Mouse (Mus musculus) ZHBTc4 (cell line): ENCODE data around the gene Gm15517.

Experiments
- DNase-seq: peaks from one replicate; pipeline ENCODE4 v3.0.0-alpha.2; 2011; ENCODE audit warnings: low read depth, low spot score

Gm15517 gene

DNA sequence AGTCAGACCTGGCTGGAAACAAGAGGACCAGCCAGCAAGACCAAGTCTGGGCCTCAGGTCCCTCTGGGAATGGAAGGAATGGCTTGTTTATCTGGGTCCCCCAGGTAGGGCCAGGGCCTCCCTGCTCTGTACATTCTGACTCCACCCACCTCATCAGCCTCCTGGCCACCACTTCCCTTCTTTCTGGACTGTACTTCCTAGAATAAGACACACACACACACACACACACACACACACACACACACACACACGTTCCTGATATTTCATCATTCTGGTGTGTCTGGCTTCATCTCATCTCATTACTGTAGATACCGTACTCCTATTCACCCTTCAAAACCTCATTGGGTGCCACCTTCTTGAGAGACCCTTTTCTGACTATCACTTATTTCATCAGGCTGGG is 8.2 kb downstream of the Gm15517 start:
- no peak for DNase-seq

DNA sequence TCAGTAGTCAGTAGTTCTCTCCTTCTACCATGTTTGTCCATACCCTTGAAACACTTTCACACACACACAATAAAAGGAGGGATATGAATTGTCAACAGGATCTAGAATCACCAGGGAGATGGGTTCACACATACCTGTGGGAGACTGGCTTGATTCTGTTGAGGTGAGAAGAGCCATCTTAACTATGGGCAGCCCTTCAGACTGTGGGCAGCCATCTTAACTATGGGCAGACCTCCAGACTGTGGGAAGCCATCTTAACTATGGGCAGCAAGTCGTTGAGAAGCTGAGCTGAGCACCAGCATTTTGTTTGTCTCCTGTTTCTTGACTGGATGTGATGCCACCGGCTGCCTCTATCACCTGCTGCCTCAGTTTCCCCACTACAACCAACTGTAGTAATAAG is 10.1 kb downstream of the Gm15517 start:
- DNase-seq, result peak; percentile 78

DNA sequence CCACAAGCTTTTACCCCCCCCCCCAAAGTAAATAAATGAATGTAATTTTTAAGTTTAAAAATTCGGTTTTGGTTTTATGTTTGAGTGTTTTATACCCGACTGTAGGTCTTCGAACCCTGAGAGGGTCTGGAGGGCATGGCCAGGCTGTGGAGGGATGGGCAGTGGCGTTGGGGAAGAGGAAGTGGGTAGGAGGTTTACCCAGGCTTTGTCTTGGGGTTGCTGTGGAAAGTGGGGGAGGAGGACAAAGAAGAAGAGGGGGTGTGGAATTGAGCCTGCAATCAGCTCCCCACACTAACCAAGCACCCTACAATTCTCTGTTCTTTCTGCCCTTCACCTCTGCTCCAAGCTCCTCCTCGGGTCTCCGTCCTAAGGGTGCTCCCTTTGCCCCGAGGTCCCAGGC is 11.3 kb downstream of the Gm15517 start:
- DNase-seq, result no peak

DNA sequence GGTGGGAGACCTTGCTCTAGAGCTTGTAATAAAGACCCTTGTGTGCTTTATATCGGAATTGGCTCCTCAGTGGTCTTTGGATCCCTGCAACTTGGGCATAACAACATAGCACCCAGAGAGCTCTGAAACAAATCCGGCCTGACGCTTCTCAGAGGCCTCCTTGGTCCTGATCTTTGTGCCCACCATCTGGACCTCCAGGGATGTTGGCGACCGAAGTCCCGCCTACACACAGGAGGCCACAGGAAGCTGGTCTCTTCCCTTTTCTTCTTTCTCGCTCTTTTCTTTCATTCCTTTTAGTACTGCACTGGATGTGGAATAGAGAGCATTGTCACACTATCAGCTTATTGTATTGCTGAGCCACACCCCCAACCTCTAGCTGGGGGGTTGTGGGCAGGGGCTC is 12.2 kb downstream of the Gm15517 start:
- DNase-seq, result no peak

DNA sequence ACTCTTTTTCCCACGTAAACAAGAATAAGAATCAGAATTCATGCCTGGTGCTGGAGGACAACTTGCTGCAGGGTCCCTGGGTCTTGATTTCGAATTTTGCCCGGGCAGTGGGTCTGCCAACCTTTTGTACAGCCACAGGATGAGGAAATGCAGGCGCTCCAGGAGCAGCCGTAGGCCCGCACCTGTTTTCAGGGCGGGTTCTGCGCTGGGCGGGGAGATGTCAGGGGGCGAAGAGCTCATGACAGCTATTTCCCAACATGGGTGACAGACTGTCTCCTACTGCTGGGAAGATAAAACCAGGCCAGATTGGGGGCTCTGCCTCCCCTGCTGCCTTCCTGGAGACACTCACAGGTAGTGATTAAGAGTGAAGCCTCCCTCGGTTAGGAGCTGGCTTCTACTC is 12.8 kb downstream of the Gm15517 start:
- peak; percentile 52 for DNase-seq

DNA sequence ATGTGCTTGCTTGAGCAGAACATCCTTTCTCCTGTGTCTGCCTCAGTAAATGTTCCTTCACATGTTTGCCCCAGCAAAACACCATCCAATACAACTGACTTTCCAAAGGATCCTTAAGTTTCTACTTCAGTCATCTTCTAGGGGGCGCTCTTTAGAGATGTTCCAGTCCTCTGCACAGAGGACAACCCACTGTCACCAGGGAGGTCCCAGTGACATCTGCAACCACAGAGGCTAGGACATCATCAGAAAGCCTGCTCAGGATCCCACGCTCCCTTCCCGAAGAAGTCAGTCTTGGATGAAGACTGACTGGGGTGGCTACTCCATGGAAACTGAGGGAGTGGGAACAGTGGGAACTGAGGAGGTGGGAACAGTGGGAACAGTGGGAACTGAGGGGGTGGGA is 14.3 kb downstream of the Gm15517 start:
- peak; percentile 71 for DNase-seq

DNA sequence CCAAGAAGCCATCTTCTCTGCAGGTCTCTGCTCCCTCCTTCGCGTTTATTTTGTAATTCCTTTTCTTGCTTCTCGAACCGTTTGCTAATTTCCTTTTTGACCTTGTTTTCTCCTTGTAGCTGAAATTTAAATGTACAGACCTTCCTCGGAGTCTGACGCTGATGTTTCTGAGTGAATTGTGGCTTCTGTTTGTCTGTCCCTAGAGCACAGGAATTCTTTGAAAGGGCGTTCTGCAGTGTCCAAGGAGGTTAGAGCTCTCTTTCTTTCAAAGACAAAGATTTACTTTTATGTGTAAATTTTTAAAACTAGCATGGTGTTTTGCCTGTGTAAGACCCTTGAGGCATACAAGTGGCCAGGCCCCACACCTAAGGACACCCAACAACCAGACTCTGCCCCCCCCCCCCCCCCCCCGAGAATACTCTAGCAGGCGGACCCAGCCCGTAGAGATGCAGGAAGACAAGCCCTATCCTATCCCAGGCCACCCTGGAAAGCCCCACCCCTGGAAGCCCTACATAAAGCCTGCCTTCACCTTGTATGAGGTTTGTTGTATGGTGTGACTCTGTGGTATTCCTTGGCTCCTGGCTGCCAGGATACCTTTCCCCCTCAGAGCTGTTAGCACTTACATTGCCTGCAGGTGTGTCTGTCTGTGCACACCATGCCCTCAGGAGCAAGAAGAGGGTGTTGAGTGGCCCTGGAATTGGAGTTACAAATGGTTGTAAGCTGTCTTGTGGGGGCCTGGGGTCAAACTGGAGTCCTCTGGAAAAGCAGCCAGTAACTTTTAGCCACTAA is 15.4 kb downstream of the Gm15517 start:
- DNase-seq, result peak; percentile 95

DNA sequence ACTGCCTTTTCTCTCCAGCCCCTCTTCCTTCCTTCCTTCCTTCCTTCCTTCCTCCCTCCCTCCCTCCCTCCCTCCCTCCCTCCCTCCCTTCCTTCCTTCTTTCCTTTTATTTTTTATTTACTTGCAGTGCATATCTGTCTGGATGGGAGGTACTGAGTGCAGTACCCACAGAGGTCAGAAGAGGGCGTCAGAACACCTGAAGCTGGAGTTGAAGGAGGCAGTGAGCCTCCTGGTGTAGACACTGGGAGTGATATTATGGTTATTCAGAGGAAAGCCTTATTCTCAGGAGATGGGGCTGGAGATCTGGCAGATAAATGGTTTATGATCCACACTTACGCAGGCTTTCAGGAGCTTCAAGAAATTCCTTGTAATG is 16.0 kb downstream of the Gm15517 start:
- peak; percentile 88 for DNase-seq

DNA sequence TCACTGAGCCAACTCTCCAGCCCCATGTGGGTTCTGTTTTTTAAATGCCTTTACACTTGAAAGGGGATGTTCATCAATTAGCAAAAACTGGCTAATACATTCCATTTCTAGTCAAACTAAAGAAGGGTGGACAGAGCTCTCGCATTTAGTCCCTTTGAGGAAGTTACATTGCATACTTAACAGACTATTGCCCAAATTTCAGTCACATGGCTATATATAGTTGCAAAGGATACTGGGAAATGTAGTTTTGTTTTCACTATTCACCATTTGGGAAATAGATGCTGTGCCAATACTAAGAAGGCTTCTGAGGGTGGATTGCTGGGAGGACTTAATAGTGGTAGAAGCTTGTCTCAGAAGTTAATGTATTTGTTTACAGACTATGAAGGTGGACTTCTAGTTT is 19.7 kb downstream of the Gm15517 start:
- no peak for DNase-seq

DNA sequence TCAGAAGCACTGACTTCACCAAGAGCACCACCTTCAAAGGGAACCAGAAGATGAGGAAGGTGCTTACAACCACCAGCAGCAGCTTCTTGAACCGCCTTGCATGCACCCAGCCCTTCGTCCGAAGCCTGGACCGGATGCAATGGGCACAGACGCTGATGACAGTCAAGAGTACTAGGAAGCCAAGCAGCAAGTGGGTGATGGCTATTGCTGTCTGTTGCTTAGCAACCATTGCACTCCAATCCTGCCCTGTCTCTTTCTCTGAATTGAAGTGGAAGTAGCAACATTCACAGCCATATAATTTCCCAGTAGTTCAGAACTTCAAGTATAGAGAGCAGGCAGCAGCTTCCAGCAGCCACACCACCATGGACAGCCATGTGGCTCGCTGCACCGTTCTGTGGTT is 20.3 kb downstream of the Gm15517 start:
- no peak for DNase-seq

DNA sequence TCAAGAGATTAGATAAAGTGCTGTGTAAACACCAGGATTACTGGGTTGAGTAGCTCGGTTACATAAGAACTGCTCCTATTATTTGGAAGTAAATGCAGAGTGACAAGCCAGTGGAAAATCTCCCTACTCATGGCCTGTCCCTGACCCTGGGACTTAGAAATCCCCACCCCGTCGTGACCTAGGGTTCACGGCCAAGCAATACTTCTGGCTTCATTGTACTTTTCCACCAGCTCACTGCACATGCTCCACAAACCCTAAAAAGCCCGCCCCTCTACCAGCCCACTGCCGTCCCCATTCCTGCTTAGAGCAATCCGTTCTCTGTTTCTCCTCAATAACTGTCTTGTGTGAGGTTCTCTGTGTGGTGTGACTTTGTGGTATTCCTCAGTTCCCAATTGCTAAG is 26.5 kb downstream of the Gm15517 start:
- no peak for DNase-seq

DNA sequence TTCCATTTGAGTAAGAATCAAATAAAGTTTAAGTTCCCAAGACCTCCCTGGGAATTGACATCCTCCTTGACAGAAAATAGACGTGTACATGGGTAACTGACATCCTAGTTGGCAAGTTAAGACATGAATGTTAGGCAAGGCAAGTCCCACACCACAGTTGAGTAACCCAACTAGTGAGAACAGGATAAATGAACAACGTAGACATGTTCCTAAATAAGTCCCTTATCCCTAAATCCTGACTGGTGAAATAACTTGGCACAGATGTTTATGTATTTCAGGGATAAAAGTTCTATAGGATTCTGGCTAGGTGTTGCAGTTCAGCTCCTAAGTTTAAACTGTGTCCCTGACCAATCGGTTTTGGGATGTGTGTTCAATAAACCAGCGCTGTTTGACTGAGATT is 29.7 kb downstream of the Gm15517 start:
- DNase-seq, result no peak

DNA sequence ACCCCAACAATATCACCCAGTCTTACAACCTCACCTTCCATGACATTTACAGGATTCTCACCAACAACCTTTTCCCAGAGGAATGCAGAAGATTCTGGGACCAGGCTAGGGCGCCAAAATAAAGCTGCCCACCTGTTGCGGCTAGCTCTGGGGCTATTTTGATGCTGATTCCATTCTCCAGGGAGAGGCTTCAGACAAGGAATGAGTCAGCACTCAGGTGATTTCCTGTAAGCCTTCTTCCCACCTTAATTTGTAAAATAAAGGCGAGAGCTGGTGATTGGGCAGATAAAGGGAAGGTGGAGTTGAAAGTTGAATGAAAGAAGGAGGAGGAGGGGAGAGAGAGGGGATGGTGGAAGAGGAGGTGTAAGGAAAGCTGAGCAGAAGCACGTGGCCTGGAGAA is 30.2 kb downstream of the Gm15517 start:
- DNase-seq, result peak; percentile 81

DNA sequence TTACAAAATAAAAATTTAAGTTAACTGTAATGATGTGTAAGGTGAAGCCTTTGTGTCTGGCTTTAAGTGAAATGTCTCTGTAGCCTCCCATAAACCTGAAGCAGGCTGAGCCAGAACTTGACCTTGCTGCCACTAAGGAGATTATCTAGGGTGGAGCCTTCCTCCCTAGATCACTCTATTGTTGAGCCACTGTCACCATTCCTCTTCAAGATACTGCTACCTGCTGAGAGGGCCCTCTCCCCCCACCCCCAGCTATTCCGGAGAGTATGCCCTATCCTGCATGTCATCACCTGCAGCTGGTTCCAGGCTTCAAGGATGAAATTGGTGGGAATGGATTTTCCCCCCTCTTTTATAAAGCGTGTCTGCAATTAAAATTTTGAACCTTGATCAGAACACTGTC is 36.3 kb downstream of the Gm15517 start:
- peak; percentile 81 for DNase-seq

DNA sequence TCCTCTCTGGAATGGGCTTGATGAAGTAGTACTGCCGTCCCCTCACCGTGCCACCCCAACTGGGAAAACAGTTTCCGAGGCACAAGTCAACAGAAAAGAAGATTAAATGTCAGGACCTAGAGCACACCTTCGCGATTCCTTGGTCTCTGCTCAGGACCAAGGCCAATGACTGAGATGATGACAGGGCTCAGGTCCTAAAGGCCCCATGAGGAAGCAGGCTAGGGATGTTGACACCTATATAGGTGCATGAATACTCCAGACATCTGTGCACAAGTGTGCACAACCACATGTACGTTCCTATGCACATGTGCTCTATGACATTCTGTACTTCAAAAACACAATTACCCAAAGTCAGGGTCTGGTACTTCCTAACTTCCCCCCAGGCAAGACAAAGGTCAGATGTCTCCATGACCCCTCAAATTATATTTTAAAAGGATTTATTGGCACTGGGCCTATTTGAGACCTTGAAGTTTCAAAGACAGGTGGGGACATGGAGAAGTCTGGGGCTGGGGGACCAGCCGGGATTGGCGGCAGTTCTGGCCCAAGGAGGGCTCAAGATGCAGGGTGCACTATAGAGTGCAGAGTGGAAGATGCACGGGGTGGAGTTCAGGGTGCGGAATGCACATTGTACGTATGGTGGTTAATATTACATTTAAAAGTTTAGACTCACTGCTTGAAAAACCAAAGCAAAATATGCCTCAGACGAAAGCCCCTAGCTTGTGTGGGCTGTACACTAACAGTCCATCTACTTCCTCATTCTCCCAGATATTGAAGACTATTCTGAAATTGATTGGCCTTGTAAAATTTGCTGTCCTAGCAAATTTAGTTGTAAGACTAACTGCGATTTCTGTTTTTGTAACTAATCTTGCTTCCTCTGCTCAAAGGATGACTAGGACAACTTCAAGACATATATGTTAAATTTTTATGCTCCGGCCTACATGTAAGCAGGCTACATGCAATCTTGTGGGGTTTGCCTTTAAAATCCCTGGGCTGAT is 42.4 kb downstream of the Gm15517 start:
- no peak for DNase-seq

DNA sequence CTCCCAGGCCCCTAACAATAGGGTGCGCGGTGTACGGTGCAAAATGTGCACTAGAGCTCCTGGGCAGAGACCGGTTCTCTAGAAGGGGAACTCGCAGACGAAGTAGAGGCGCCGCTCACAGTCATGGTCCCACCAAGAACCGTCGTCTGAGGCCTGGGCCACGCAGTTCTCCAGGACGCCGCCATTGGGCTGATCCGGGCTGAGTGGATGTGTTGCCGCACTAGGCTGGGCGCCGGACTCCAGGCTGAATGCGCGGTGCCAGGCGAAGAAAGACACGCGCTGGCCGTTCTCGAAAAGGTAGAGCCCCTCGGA is 43.2 kb downstream of the Gm15517 start:
- no peak for DNase-seq

DNA sequence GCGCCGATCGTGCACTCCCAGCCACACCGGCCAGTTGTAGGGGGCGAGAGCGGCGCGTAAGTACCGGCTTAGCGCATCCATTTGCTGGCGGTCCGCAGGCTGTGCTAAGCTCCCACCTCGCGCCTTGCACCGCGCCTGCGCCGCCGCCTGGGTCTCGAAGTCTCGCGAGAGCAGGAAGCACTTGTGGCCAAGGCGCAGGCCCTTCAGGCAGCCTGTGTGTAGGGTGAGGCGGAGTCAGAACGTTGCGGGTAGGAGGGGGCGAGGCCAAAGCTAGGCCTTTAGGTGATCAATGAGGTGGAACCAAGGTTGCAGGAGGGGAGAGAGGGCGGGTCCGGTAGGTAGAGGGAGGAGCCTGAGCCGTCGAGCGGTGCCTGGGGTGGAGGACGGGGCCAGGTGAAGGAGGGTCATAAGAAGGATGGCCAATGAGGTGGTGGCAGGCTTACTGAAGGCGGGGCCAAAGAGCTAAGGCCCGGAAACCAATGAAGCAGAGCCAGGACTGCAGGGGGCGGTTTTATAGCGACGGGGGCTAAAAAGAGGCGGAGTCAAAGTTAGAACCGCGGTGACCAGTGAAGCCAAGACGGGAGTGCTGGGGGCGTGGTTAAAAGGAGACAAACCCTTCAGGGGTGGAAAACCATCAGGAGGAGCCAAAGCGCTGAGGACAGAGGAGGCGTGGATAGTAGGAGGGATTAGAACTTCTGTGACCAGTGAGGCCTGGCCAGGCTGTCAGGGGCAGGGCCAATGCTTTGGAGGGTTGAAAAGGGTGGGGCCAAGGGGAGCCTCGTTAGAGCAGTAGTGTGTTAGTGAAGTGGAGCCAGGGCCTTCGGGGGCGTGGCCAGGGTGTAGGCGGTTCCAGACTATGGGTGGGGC is 43.8 kb downstream of the Gm15517 start:
- peak; percentile 100 for DNase-seq

DNA sequence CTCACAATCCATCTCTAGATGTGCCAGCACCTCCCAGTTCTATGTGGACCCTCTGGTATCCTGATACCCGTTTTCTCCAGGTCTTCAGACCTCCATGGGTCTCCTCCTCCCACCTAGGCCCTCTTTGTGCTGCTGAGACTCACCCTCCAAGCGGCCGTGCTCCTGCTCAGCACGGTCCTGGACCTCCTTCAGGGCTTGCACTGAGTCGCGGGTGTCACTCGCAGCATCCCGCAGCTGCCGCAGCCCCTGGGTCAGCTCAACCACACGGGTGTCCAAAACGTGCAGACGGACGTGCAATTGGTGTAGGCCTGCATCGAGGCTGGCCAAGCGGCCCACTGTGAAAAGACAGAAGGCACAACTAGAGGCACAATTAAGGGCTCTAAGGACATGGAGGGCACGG is 44.4 kb downstream of the Gm15517 start:
- no peak for DNase-seq

DNA sequence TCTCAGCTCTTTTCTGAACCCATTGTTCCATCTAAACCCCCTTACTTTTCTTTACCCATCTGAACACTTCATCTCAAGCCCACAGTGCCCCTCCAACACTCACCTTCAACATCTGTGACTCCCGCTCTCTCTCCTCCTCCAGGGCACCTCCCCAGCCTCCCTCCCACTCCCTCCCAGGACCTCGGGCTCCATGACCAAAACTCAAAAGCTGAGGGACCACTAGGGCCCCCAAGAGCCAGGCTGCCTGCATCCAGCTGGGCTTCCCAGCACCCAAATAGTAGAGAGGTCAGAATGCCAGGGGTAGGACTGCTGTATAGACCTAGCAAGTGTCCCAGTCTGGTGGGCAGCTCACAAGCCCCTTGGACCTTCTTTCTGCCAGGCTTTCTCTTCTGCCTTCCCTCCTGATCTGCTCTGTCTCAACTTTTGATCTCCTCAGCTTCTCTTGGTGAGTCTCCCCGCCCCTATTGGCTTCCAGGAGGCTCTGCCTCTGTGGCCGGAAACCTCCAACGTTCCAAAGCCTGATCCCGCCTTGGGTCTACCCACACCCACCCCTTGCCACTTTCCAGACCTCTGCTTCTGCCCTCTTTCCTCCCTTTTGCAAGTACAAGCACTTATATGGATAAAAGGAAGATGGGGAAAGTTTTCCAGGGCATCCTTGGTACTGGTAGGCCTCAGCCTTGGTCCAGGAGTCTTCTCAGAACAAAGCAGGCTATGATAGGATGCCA is 45.4 kb downstream of the Gm15517 start, which contains the start of gene Clec11a:
Clec11a (minus strand) TSS at position 387 of the 725 bp plus-strand sequence.
- no peak for DNase-seq

DNA sequence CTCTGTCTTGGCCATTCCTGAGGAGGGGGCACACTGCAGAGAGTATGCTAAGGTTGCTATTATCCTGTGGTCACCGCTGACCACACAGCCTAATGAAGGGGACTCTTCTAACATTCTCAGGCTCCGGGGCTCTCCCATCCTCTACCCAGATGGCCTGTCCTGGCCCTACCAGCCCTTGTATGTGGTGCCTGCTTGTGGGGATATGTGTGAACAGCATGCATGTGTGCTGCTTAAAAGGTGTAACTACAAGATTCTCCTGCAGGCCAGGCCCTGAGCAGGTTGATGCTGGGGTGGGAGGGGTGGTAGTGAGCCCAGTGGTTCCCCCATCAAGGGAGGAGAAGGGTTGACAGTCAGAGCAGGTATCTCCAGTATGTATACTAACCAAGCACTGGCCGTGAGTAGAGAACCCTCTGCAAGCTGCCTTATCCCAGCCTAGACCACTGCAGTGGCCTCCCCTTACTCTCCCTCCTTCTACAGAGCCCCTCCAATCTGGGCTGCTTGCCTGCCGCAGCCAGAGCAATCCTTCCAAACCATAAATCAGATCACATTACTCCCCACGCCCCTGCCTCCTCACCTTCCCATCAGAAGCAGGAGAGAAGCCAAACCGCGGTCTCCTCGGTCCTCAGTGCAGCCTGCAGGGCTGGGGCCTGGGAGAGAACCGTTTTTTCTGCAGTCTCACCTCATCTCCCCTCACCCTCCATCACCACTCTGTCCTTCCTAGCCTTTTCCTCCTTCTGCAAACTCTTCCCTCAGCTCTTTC is 46.2 kb downstream of the Gm15517 start:
- no peak for DNase-seq
